Mouse (Mus musculus) ES-Bruce4 (cell line): ENCODE results near the gene Tbc1d9.

Experiments used
- CTCF ChIP-seq: IDR thresholded peaks from one replicate; pipeline ENCODE4 v1.8.1; 2011; ENCODE audit warnings: low read depth, low read length
- EP300 ChIP-seq: IDR thresholded peaks from 2 replicates; pipeline ENCODE4 v1.6.1; 2011; ENCODE audit warnings: low read depth, low read length; ENCODE audit not compliant: insufficient read depth
- POLR2A ChIP-seq: IDR thresholded peaks from one replicate; pipeline ENCODE4 v1.8.1; 2011; ENCODE audit warnings: low read length; ENCODE audit not compliant: insufficient read depth

- TF ChIP-seq POLR2A (no peak), CTCF (no peak), EP300 (no peak)
Measured at GRCm38 (mm10) chr8:83140068-83140467, 25.1 kb upstream of the Tbc1d9 start.
